Mouse (Mus musculus): ENCODE data around the gene Duox1. TPM values are rescaled to one million over a fixed set of nuclear protein-coding genes. Genes with fewer than 3 reads are reported as not detected.
A peak's percentile ranks its signal among the peaks of the same experiment; 100 is the strongest.

Duox1 gene
- total and polyA plus RNA-seq, 2 experiments from 2014 or later, result 0.08 TPM; not detected in 1

GRCm38 (mm10) chr2:122297271-122298095, 18.0 kb upstream of the Duox1 start:
- Histone ChIP-seq H3K9ac (no peak overlapping the region), H3K4me2 (ENCODE audit: low read depth) (peak overlapping the region; percentile 23), H3K27me3 (ENCODE audit: insufficient read depth, low read length) (peaks cover 51% of the 10 kb centered on the region), H3K4me3 (ENCODE audit: low read depth, low read length) (no peak overlapping the region), H3K4me1 (ENCODE audit: insufficient read depth) (peaks cover 19% of the 10 kb centered on the region), H3K27ac (ENCODE audit: low read depth, low read length) (no peak overlapping the region), H3K9me3 (ENCODE audit: low read length) (no peaks in the 10 kb centered on the region), H3K36me3 (ENCODE audit: insufficient read depth) (no peaks in the 10 kb centered on the region)
- DNase-seq (no peak), ATAC-seq (no peak)
- 3% methylated on average over 35 of the region's 35 CpGs for WGBS
- no peak for TF ChIP-seq CTCF (IDR thresholded peaks at IDR 0.05; ENCODE audit: low read depth)

- Histone ChIP-seq H3K4me2 (ENCODE audit: low read depth) (peak within 1 kb of the TSS; percentile 36), H3K4me3 (ENCODE audit: low read depth, low read length) (peak within 1 kb of the TSS; percentile 27), H3K9me3 (ENCODE audit: low read length) (no peaks in the 10 kb centered on the region), H3K9ac (no peak within 1 kb of the TSS), H3K27me3 (ENCODE audit: insufficient read depth, low read length) (peaks cover 51% of the 10 kb centered on the region), H3K27ac (ENCODE audit: low read depth, low read length) (no peak within 1 kb of the TSS), H3K4me1 (ENCODE audit: insufficient read depth) (peaks cover 19% of the 10 kb centered on the region), H3K36me3 (ENCODE audit: insufficient read depth) (no peaks in the 10 kb centered on the region)
- 1% methylated on average over 13 of the region's 13 CpGs for WGBS
- no peak for TF ChIP-seq CTCF (IDR thresholded peaks at IDR 0.05; ENCODE audit: low read depth)
- DNase-seq (no peak), ATAC-seq (no peak)
Measured at GRCm38 (mm10) chr2:122298096-122298499, 17.4 kb upstream of the Duox1 start, which contains the start of gene Duox2. Duox2 (minus strand) TSS chr2:122298449.

- peak within 1 kb of the TSS; percentile 36 for H3K4me2 ChIP-seq (ENCODE audit: low read depth)
- peaks cover 51% of the 10 kb centered on the region for H3K27me3 ChIP-seq (ENCODE audit: insufficient read depth, low read length)
- H3K9ac ChIP-seq, result no peak within 1 kb of the TSS
- H3K4me3 ChIP-seq (ENCODE audit: low read depth, low read length), result peak within 1 kb of the TSS; percentile 27
- ATAC-seq (no peak), DNase-seq (no peak)
- H3K9me3 ChIP-seq (ENCODE audit: low read length), result no peaks in the 10 kb centered on the region
- no peak within 1 kb of the TSS for H3K27ac ChIP-seq (ENCODE audit: low read depth, low read length)
- H3K4me1 ChIP-seq (ENCODE audit: insufficient read depth), result peaks cover 19% of the 10 kb centered on the region
- H3K36me3 ChIP-seq (ENCODE audit: insufficient read depth), result no peaks in the 10 kb centered on the region
- no peak for TF ChIP-seq CTCF (IDR thresholded peaks at IDR 0.05; ENCODE audit: low read depth)
- WGBS, result 3% methylated on average over 43 of the region's 43 CpGs
Measured at GRCm38 (mm10) chr2:122298596-122299490, 16.6 kb upstream of the Duox1 start, which contains the start of gene Duoxa2. Duoxa2 (plus strand) TSS chr2:122298900.

DNA sequence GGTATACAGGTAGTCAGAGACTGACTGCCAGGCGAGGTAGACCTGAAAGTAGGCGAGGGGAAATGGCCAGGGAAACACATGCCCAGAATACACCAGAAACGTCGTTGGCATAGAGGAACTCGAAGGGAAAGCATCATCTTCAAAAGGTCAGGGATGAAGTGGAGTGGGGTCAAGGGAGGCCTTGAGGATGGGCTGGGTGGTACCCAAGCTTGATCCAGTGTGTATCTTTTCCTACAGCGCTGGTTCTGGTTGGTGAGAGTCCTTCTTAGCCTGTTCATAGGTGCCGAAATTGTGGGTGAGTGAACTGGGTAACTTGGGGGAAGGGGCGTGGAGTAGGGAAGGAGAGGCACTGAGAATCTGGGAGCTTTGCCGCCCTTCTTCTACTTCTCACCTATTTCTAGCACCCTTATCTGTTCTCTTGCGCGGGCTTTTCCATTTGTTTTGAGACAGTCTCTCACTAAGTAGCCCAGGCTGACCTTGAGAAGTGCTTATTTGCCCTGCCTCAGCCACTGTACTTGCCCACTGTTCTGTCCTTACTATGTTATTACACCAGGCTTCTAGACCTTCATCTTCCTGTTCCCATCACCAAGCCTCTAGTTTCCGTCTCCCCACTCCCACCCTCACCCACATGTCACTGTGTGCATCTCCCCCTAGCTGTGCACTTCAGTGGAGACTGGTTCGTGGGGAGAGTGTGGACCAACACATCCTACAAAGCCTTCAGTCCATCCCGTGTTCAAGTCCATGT, 15.4 kb upstream of the Duox1 start:
- Histone ChIP-seq H3K4me1 (ENCODE audit: insufficient read depth) (peaks cover 19% of the 10 kb centered on the region), H3K4me2 (ENCODE audit: low read depth) (peak overlapping the region; percentile 92; the same call in 1 of the 2 replicates), H3K4me3 (ENCODE audit: low read depth, low read length) (no peak overlapping the region), H3K9me3 (ENCODE audit: low read length) (no peaks in the 10 kb centered on the region), H3K27me3 (ENCODE audit: insufficient read depth, low read length) (peaks cover 42% of the 10 kb centered on the region), H3K36me3 (ENCODE audit: insufficient read depth) (no peaks in the 10 kb centered on the region), H3K27ac (ENCODE audit: low read depth, low read length) (no peak overlapping the region), H3K9ac (no peak overlapping the region)
- no peak for TF ChIP-seq CTCF (IDR thresholded peaks at IDR 0.05; ENCODE audit: low read depth)
- no peak for ATAC-seq
- WGBS, result 10% methylated on average over 14 of the region's 14 CpGs
- DNase-seq, result no peak

DNA sequence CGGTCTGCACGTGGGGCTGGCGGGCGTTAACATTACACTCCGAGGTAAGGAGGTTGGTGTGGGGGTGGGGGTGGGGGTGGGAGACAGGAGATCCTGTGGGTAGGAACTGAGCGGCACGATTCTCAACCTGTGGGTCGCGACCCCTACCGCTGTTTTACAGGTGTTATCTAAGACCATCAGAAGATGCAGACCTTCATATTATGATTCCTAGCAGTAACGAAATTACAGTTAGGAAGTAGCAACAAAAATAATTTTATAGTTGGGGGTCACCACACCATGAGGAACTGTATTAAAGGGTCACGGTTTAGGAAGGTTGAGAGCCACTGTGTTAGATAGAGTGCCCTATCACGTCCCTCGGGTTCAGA, 14.8 kb upstream of the Duox1 start:
- Histone ChIP-seq H3K4me1 (ENCODE audit: insufficient read depth) (peaks cover 19% of the 10 kb centered on the region), H3K27ac (ENCODE audit: low read depth, low read length) (no peak overlapping the region), H3K4me2 (ENCODE audit: low read depth) (peak overlapping the region; percentile 92), H3K4me3 (ENCODE audit: low read depth, low read length) (peak overlapping the region; percentile 47; the same call in 1 of the 2 replicates), H3K9ac (no peak overlapping the region), H3K36me3 (ENCODE audit: insufficient read depth) (no peaks in the 10 kb centered on the region), H3K9me3 (ENCODE audit: low read length) (no peaks in the 10 kb centered on the region), H3K27me3 (ENCODE audit: insufficient read depth, low read length) (peaks cover 42% of the 10 kb centered on the region)
- ATAC-seq (no peak), DNase-seq (no peak)
- 3% methylated on average over 14 of the region's 14 CpGs for WGBS
- TF ChIP-seq CTCF (IDR thresholded peaks at IDR 0.05; ENCODE audit: low read depth), result no peak

- peak overlapping the region; percentile 92 for H3K4me2 ChIP-seq (ENCODE audit: low read depth)
- H3K4me1 ChIP-seq (ENCODE audit: insufficient read depth), result peaks cover 19% of the 10 kb centered on the region
- peaks cover 42% of the 10 kb centered on the region for H3K27me3 ChIP-seq (ENCODE audit: insufficient read depth, low read length)
- H3K9ac ChIP-seq, result peak overlapping the region; percentile 49
- no peak for TF ChIP-seq CTCF (IDR thresholded peaks at IDR 0.05; ENCODE audit: low read depth)
- no peaks in the 10 kb centered on the region for H3K36me3 ChIP-seq (ENCODE audit: insufficient read depth)
- DNase-seq (peak; percentile 72), ATAC-seq (peak; percentile 53)
- no peak overlapping the region for H3K27ac ChIP-seq (ENCODE audit: low read depth, low read length)
- H3K4me3 ChIP-seq (ENCODE audit: low read depth, low read length), result peak overlapping the region; percentile 47
- no peaks in the 10 kb centered on the region for H3K9me3 ChIP-seq (ENCODE audit: low read length)
- WGBS, result under 1% methylated on average over 48 of the region's 48 CpGs
Measured at GRCm38 (mm10) chr2:122301081-122301920, 14.2 kb upstream of the Duox1 start.

Data from forebrain, postnatal 0 days (tissue).